Mouse (Mus musculus) midbrain, embryonic 15.5 days (tissue): Measurements from ENCODE around the gene Gm438. TPM values are rescaled to one million over a fixed set of nuclear protein-coding genes. Genes with fewer than 3 reads are reported as not detected.
"Not testable (repeated sequence)": the region's sequence is repeated elsewhere in the genome, so short reads cannot be mapped to it uniquely, and the experiment has no call there.

Experiments used
- ATAC-seq: fragments of 200-750 bp; cut with Nextera tagmentation; replicated peaks from 2 replicates; pipeline ENCODE4 v1.8.0; 2017; ENCODE audit warnings: moderate TSS enrichment
- H3K27ac ChIP-seq: fragments of 300-500 bp; sonication (generic); 2 replicates; pipeline ENCODE4 v1.5.1; 2015; ENCODE audit warnings: mild to moderate bottlenecking, inconsistent platforms
- H3K27me3 ChIP-seq: fragments of 300-500 bp; sonication (generic); replicated peaks from 2 replicates; pipeline ENCODE4 v1.6.1; 2015; ENCODE audit warnings: inconsistent platforms
- H3K36me3 ChIP-seq: fragments of 300-500 bp; sonication (generic); replicated peaks from 2 replicates; pipeline ENCODE4 v1.6.1; 2015; ENCODE audit warnings: inconsistent platforms
- H3K4me1 ChIP-seq: fragments of 300-500 bp; sonication (generic); 2 replicates; pipeline ENCODE4 v1.6.1; 2015; ENCODE audit warnings: inconsistent platforms
- H3K4me2 ChIP-seq: fragments of 300-500 bp; sonication (generic); 2 replicates; pipeline ENCODE4 v1.6.1; 2015; ENCODE audit warnings: inconsistent platforms, mild to moderate bottlenecking, moderate library complexity
- H3K4me3 ChIP-seq: fragments of 300-500 bp; sonication (generic); 2 replicates; pipeline ENCODE4 v1.5.1; 2015; ENCODE audit warnings: mild to moderate bottlenecking, inconsistent platforms
- H3K9ac ChIP-seq: fragments of 300-500 bp; sonication (generic); 2 replicates; pipeline ENCODE4 v1.6.1; 2015; ENCODE audit warnings: mild to moderate bottlenecking, inconsistent platforms
- H3K9me3 ChIP-seq: fragments of 300-500 bp; sonication (generic); 2 replicates; pipeline ENCODE4 v1.6.1; 2016; ENCODE audit warnings: inconsistent platforms
- WGBS: fragments of 180-500 bp; shearing (Covaris S2); methylation state at CpG from one replicate; pipeline ENCODE4 v1.1.7; 2015; ENCODE audit warnings: mixed read lengths; 5-methylcytosine and 5-hydroxymethylcytosine counted together
- polyA plus RNA-seq: library from polyadenylated mRNA; unstranded; fragments of >200 nt; fragmentation: Nextera tagmentation; extraction: Ambion mirVana; gene quantifications from 2 replicates; pipeline ENCODE4 v1.2.1, GENCODE M21; 2015

Gm438 gene
- polyA plus RNA-seq: not detected in 2 replicates

- Histone ChIP-seq H3K4me3 (no peak within 1 kb of the TSS), H3K36me3 (no peaks in the 10 kb centered on the region), H3K4me1 (no peaks in the 10 kb centered on the region), H3K4me2 (no peak within 1 kb of the TSS), H3K9ac (no peak within 1 kb of the TSS), H3K9me3 (no peaks in the 10 kb centered on the region), H3K27ac (no peak within 1 kb of the TSS), H3K27me3 (no peaks in the 10 kb centered on the region)
- ATAC-seq: no peak
Measured at GRCm38 (mm10) chr4:144786483-144786882, at the start of gene Gm438. Gene Gm438 (minus strand): TSS chr4:144786583.

GRCm38 (mm10) chr4:144824706-144825105, 38.3 kb upstream of the Gm438 start:
- no peaks in the 10 kb centered on the region for H3K4me1 ChIP-seq
- H3K27ac ChIP-seq: no peak overlapping the region
- H3K4me2 ChIP-seq: no peak overlapping the region
- no peaks in the 10 kb centered on the region for H3K27me3 ChIP-seq
- no peak overlapping the region for H3K4me3 ChIP-seq
- no peaks in the 10 kb centered on the region for H3K36me3 ChIP-seq
- no peak for ATAC-seq
- WGBS: 75% methylated on average over 2 of the region's 2 CpGs
- H3K9me3 ChIP-seq: no peaks in the 10 kb centered on the region
- H3K9ac ChIP-seq: no peak overlapping the region

GRCm38 (mm10) chr4:144823996-144824395, 37.6 kb upstream of the Gm438 start:
- Histone ChIP-seq H3K9ac (no peak overlapping the region), H3K27me3 (no peaks in the 10 kb centered on the region)
- 86% methylated on average over 2 of the region's 2 CpGs for WGBS

GRCm38 (mm10) chr4:144807135-144807534, 20.8 kb upstream of the Gm438 start:
- WGBS: 48% methylated on average over 5 of the region's 5 CpGs
- ATAC-seq: not testable (repeated sequence)

More at GRCm38 (mm10) chr4:144823996-144824395, 37.6 kb upstream of the Gm438 start:
- Histone ChIP-seq H3K9me3 (no peaks in the 10 kb centered on the region), H3K27ac (no peak overlapping the region), H3K4me1 (no peaks in the 10 kb centered on the region), H3K4me2 (no peak overlapping the region), H3K36me3 (no peaks in the 10 kb centered on the region), H3K4me3 (no peak overlapping the region)
- no peak for ATAC-seq

GRCm38 (mm10) chr4:144803633-144804032, 17.2 kb upstream of the Gm438 start:
- Histone ChIP-seq H3K27ac (no peak overlapping the region), H3K36me3 (no peaks in the 10 kb centered on the region), H3K27me3 (no peaks in the 10 kb centered on the region), H3K4me1 (no peaks in the 10 kb centered on the region), H3K4me2 (no peak overlapping the region), H3K4me3 (no peak overlapping the region), H3K9ac (no peak overlapping the region), H3K9me3 (no peaks in the 10 kb centered on the region)
- ATAC-seq: no peak
- 81% methylated on average over 3 of the region's 3 CpGs for WGBS

More at GRCm38 (mm10) chr4:144807135-144807534, 20.8 kb upstream of the Gm438 start:
- H3K27me3 ChIP-seq, H3K9ac ChIP-seq, H3K4me2 ChIP-seq, H3K27ac ChIP-seq, H3K4me3 ChIP-seq, H3K4me1 ChIP-seq, H3K36me3 ChIP-seq, H3K9me3 ChIP-seq: not testable (repeated sequence)

- H3K9ac ChIP-seq: no peak overlapping the region
- WGBS: 82% methylated on average over 1 of the region's 1 CpGs
- H3K27ac ChIP-seq: no peak overlapping the region
- no peaks in the 10 kb centered on the region for H3K9me3 ChIP-seq
- no peak overlapping the region for H3K4me2 ChIP-seq
- no peak overlapping the region for H3K4me3 ChIP-seq
- no peak for ATAC-seq
- no peaks in the 10 kb centered on the region for H3K4me1 ChIP-seq
- H3K27me3 ChIP-seq: no peaks in the 10 kb centered on the region
- no peaks in the 10 kb centered on the region for H3K36me3 ChIP-seq
Measured at GRCm38 (mm10) chr4:144790141-144790540, 3.8 kb upstream of the Gm438 start.

- Histone ChIP-seq H3K27me3 (no peaks in the 10 kb centered on the region), H3K36me3 (no peaks in the 10 kb centered on the region), H3K4me2 (no peak overlapping the region), H3K4me3 (no peak overlapping the region), H3K9ac (no peak overlapping the region), H3K9me3 (no peaks in the 10 kb centered on the region), H3K27ac (no peak overlapping the region), H3K4me1 (no peaks in the 10 kb centered on the region)
- no peak for ATAC-seq
- 78% methylated on average over 3 of the region's 3 CpGs for WGBS
Measured at GRCm38 (mm10) chr4:144782476-144783197, 3.7 kb downstream of the Gm438 start.

- H3K4me3 ChIP-seq: no peak overlapping the region
- H3K9me3 ChIP-seq: 0 out of 2 replicates have a peak, but pooled peaks cover 3% of the 10 kb centered on the region
- no peak overlapping the region for H3K27ac ChIP-seq
- H3K36me3 ChIP-seq: no peaks in the 10 kb centered on the region
- H3K27me3 ChIP-seq: no peaks in the 10 kb centered on the region
- H3K4me1 ChIP-seq: no peaks in the 10 kb centered on the region
- WGBS: 47% methylated on average over 2 of the region's 2 CpGs
- ATAC-seq: no peak
- H3K4me2 ChIP-seq: no peak overlapping the region
- no peak overlapping the region for H3K9ac ChIP-seq
Measured at GRCm38 (mm10) chr4:144765722-144766121, 20.7 kb downstream of the Gm438 start.

- H3K4me2 ChIP-seq: no peak overlapping the region
- 66% methylated on average over 1 of the region's 1 CpGs for WGBS
- no peak overlapping the region for H3K4me3 ChIP-seq
- no peaks in the 10 kb centered on the region for H3K4me1 ChIP-seq
- peaks cover 11% of the 10 kb centered on the region; the same call in 1 of the 2 replicates for H3K9me3 ChIP-seq
- no peak for ATAC-seq
- H3K9ac ChIP-seq: no peak overlapping the region
- H3K27me3 ChIP-seq: no peaks in the 10 kb centered on the region
- no peaks in the 10 kb centered on the region for H3K36me3 ChIP-seq
- no peak overlapping the region for H3K27ac ChIP-seq
Measured at GRCm38 (mm10) chr4:144749139-144749538, 37.2 kb downstream of the Gm438 start.

Other genes starting within 250 kb of the Gm438 start
- not detected in 2 replicates for gene Gm13124, start 221.4 kb downstream of the Gm438 start, polyA plus RNA-seq
- not detected in 2 replicates for gene Aadacl4, start 172.9 kb downstream of the Gm438 start, polyA plus RNA-seq
- gene Gm436, start 100.2 kb downstream of the Gm438 start, polyA plus RNA-seq: not detected in 2 replicates
- not detected in 2 replicates for gene Gm13178, start 65.2 kb downstream of the Gm438 start, polyA plus RNA-seq
- 35.6 and 41.3 TPM in 2 replicates for gene Dhrs3, start 106.2 kb upstream of the Gm438 start, polyA plus RNA-seq